Mouse (Mus musculus): ENCODE data around the gene Mmp28.

The Mmp28 gene

DNA sequence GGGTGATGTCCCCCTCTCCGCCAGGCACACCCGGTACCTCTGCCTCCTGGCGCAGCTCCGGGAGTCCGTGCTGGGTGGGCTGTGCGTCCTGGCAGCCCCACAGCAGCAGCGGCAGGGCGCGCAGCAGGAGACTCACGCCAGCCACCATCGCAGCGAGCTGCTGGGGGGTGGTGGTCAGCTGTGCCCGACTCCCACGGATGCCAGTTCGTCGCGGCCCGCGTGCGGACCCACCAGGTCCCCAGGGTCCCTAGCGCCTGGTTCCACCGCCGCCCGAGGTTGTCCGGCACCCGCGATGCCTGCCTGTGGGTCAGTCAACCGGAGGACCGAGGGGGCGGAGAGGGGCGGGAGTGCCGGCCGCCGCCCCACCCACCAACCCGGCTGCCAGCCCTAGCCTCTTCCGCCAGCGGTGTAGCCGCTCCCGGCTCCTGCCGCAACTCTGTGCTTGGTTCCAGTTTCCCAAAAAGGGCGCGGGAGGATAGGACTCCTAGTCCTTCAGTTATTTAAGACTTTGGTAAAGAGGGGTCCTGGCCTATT lies at the start of gene Mmp28:
Gene Mmp28 (minus strand): TSS at position 361 of the 534 bp plus-strand sequence.
- DNase-seq (ENCODE audit: extremely low read depth, insufficient read length, low spot score), result peak; percentile 84

DNA sequence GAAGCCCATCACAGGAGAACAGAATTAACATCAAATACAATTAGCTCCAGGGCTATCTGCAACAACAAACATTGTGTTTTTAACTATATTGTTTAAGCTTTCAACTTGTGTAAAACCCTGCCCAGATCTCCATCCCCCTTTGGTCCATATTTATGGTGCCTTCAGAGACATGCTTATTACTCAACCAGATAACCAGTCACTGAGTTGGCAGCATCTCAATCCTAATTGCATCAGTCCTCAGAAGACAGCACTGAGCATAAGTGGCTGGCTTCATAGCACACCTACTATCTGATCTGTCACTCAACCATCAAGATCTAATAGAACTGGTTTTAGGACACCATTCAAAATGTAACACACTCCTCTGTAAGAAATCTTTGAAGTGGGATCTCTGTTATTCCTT lies 46.6 kb upstream of the Mmp28 start:
- no peak for DNase-seq (ENCODE audit: extremely low read depth, insufficient read length, low spot score)

- no peak for DNase-seq (ENCODE audit: extremely low read depth, insufficient read length, low spot score)
Observed at GRCm38 (mm10) chr11:83504308-83504707, 41.4 kb upstream of the Mmp28 start.

DNA sequence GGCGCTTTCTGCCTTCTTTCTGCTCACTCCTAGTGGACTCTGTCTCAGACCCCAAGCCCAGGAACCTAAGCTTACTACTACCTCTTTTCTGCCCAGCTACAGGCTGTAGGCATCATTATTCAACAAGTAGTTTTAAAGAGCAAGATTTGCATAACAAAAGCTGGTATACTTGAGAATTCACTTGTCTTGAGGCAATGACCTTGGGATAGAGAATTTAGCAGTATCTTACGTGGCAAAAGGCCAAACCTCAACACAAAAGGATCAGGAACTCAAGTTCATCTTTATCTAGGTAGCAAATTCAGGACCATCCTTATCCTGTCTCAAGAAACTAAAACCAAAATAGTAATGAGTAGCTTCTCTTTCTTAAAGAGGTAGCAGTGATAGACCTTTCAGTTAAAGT lies 32.7 kb upstream of the Mmp28 start:
- DNase-seq (ENCODE audit: extremely low read depth, insufficient read length, low spot score), result no peak

GRCm38 (mm10) chr11:83491488-83491887 lies 28.6 kb upstream of the Mmp28 start:
- DNase-seq (ENCODE audit: extremely low read depth, insufficient read length, low spot score), result no peak

- no peak for DNase-seq (ENCODE audit: extremely low read depth, insufficient read length, low spot score)
Observed at GRCm38 (mm10) chr11:83473235-83474016, 10.6 kb upstream of the Mmp28 start.

- DNase-seq (ENCODE audit: extremely low read depth, insufficient read length, low spot score), result peak; percentile 99
Observed at GRCm38 (mm10) chr11:83472324-83473234, 9.7 kb upstream of the Mmp28 start, which contains the start of gene Taf15. Gene Taf15, plus strand, starts transcription at chr11:83473086.

DNA sequence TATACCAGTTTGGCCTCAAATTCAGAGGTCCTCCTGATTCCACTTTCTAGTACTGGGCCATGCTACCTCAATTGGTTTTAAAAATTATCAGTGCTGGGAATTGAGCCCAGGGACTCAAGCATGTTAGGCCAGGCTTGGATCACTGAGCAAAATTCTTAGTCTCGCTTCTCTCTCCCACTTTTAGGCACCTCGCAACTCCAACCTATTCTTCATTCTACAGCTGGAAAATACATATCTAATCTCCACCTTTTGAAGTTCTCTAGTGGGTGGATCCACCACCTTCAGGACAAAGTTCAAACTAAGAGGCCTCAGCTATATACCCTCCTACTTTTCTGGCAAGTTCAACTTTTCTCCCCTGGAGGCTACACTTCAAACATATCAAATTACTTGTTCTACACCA lies 8.9 kb upstream of the Mmp28 start:
- DNase-seq (ENCODE audit: extremely low read depth, insufficient read length, low spot score), result no peak

DNA sequence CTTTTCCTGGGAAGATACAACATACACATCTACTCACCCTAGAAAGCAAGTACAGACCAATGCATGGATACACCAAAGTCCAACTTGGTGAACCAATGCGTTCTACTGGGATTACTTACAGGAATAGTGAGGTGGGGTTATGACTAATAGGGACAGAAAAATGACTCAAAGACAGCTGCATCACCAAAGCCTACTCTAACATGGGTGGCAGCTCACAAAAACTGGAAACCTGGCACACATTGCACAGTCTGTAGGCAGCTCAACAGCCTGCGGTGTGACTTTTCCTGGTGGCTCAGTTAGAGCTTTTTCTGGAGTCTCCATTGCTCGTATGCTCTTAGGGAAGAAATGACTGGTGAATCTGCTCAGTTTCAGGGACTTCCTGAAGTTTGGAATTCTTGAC lies 5.9 kb upstream of the Mmp28 start:
- DNase-seq (ENCODE audit: extremely low read depth, insufficient read length, low spot score), result peak; percentile 40

DNA sequence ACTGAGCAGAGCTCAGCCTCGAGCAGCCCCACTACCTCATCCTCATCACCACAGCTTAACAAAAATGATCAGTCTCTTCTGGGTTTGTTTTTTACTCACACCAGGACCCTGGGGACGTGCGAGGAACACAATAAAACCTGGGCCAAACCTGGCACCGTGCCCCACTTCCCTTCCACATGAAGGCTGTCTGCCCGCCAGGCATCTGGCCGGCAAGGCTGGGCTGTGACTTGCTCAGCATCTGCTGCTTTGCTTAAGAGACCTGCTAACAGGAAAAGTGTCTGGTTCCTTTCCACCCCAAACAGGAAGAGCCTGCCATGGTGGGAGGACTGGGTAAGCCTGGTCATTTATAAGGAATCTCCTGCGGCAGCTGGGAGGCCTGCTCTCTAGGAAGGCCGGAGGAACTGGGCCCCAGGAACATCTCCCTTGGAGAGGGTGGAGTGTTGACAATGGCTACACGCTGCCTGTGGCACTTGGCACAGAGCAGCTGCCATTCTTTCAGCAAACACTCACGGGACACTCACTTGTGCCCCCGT lies 4.3 kb upstream of the Mmp28 start:
- DNase-seq (ENCODE audit: extremely low read depth, insufficient read length, low spot score), result peak; percentile 82

- peak; percentile 69 for DNase-seq (ENCODE audit: extremely low read depth, insufficient read length, low spot score)
Observed at GRCm38 (mm10) chr11:83465976-83466375, 3.1 kb upstream of the Mmp28 start.

DNA sequence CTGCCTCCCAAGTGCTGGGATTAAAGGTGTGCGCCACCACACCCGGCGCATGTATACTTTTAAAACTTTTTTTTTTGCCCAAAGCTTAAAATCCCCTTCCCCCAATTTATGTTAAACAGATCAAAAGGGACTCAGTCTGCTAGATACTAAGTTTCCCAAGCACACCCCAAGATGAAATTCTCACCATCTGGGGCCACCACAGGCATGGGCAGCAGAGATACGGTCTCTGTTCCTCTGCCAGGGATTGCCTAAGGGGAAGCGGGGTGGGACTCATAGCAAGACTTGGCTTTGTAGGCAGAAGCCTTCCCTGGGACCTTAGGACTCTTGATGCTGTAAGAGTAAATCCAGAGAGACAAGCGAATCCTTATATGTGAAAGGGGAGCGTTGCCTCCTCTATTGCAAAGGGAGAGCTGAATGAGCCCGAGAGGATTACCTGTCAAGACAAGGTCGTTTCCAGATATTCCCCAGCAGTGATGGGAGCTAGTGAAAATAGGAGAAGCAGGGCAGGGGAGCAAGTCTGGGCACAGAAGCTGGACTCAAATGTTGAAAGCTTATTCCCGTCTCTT lies 1.3 kb downstream of the Mmp28 start:
- DNase-seq (ENCODE audit: extremely low read depth, insufficient read length, low spot score), result no peak

DNA sequence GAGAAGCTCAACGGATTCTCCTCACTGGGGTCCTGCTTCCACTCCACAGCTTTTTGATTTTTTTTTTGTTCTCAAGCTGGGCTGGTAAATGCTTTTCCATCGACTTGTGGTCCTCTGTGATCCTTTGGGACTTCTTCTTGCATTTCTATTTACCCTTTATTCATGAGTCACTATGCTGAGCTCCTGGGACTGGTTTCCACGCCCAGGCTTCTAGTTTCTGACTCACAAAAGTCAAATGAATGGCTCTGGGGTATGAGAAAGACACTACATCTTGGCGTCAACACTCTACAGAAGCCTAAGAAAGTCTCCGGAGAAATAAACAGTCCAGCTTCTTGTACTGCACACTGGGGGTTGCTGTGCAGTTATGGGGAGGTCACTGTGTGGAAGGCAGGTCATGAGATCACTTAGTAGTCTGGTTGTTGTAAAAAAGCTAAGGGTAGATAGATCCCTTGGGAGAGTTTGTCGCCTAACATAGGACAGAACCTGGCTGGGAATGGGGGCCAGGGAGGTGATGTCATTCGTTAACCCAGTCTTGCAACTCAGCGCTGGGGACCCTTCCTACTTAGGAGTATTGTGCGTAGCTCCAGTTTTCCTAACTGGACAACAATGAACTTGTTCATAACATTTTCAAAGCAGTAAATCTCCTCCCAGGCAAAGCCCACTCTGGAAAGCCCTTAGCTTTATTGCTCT lies 4.8 kb downstream of the Mmp28 start:
- DNase-seq (ENCODE audit: extremely low read depth, insufficient read length, low spot score), result peak; percentile 78

DNA sequence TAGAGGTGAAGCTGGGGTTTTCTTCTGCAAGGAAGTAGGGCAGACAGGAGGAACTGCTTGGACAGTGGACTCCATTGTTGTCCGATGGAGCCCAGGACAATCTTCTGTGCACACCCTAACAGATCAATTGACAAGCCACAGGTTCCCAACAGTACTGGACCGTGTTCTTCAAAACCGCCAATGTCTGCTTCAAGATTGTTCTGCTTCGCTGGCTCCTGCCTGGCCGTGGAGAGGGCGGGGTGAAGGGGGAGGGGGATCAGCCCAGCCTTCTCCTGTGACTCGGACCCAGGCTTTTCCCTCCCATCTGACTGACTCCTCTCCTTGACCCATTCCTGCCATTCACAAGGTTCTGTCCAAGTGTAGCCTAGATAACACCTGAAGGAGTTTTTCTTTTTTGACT lies 5.6 kb downstream of the Mmp28 start:
- DNase-seq (ENCODE audit: extremely low read depth, insufficient read length, low spot score), result no peak

- DNase-seq (ENCODE audit: extremely low read depth, insufficient read length, low spot score), result peak; percentile 57
Observed at GRCm38 (mm10) chr11:83455608-83456007, 7.3 kb downstream of the Mmp28 start.

DNA sequence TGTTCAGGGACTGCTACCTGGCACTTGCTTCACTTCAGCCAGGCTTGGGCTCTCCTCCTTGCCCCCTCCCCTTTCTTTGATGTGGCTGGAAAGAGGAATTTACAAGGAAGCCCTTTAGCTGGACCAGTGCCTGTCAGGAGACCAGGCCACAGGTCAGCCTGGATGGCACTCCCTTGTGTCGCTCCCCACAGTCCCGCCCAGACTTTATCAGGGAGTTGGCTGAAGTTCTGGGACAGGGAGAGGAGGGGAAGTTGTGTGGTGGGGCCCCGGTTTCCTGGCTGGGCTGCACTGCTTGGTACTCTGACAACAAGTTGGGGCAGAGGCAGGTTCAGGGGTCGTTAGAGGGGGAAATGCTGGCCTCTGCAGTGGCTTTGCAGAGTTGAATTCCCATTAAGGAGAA lies 8.3 kb downstream of the Mmp28 start:
- DNase-seq (ENCODE audit: extremely low read depth, insufficient read length, low spot score), result peak; percentile 44

DNA sequence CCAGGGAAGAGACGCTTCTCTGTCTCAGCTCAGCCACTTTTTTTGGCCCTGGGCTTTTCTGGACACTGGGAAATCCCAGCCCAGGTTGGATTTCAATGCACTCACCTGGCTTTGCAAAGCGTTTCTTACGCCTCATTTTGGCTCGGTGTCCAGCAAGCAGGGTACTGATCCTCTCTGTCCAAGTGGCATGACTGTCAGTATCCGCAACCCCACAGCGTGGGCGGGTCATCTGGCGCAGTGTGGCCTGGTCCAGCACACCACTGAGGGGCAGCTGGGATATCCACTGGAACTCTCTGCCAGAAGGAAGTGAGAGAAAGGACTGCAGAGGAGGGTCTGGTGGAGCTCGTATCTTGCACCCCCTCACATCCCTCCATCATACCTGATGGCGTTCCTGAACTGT lies 11.6 kb downstream of the Mmp28 start:
- DNase-seq (ENCODE audit: extremely low read depth, insufficient read length, low spot score), result no peak

- DNase-seq (ENCODE audit: extremely low read depth, insufficient read length, low spot score), result no peak
Observed at GRCm38 (mm10) chr11:83450550-83450949, 12.3 kb downstream of the Mmp28 start.

DNA sequence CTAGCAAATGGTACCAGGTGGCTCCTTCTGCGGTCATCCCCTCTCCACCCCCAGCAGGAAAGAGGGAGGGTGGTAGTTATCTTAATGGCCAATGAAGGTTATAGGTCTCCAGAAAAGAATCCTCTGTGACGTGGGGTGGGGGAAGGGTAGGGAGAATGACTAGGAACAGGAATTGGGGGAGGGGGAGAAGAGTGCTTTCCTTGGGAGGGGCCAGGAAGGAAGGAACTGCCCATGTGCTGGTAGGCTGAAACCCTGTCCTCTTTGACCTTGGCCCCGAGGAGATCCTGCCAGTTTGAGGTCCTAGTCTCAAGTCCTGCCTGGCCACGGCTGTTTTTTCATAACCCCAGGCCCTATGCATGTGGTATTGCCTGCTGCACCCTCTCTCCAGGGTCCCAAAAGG lies 13.6 kb downstream of the Mmp28 start:
- DNase-seq (ENCODE audit: extremely low read depth, insufficient read length, low spot score), result no peak

DNA sequence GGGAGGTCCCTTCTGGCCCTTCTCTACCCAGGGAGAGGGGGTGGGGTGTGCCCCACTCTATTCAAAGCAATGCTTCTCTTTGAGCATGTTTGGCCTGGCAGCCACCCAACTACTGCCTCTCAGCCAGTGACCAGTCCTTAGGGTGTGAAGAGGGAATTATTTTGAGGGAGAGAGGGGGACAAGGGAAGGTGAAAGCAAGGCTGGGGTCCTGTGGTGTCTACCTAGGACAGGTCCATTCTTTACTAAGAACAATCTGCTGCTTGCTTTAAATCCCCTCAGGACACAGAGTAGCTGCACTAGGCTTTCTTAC lies 14.0 kb downstream of the Mmp28 start:
- no peak for DNase-seq (ENCODE audit: extremely low read depth, insufficient read length, low spot score)

Data from 3134 (cell line).